Mouse (Mus musculus): ENCODE data around the gene Ffar2.
A peak's percentile ranks its signal among the peaks of the same experiment; 100 is the strongest.
"Not testable (repeated sequence)": the region's sequence is repeated elsewhere in the genome, so short reads cannot be mapped to it uniquely, and the experiment has no call there.

Gene Ffar2

DNA sequence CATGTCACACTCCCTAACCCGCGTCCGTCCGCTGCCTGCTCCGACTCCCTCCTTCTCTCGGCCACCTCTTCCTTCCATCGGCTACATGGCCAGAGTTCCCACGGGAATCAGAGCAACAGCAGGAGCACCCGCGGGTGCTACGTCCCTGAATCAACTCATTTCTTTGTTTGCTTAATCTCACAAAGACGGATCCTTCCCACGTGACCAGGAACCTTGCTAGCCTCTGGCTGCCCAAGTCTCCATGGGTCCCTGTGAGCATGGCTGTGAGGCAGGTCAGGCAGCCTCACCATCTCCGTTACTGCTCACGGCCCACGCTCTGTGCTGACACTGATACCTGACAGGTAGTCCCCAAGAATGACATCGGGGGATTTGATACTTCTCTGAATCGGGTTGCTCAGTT lies at the start of gene Ffar2:
TSS of gene Ffar2 (minus strand) at position 101 of the 400 bp plus-strand sequence.
- no peak for DNase-seq (ENCODE audit: inconsistent age in 2 of 2, low spot score in 1 of 2)

- peak; percentile 77 to 91 for DNase-seq (ENCODE audit: inconsistent age in 2 of 2, low spot score in 1 of 2)
Observed at GRCm38 (mm10) chr7:30873083-30873482, 49.5 kb upstream of the Ffar2 start.

DNA sequence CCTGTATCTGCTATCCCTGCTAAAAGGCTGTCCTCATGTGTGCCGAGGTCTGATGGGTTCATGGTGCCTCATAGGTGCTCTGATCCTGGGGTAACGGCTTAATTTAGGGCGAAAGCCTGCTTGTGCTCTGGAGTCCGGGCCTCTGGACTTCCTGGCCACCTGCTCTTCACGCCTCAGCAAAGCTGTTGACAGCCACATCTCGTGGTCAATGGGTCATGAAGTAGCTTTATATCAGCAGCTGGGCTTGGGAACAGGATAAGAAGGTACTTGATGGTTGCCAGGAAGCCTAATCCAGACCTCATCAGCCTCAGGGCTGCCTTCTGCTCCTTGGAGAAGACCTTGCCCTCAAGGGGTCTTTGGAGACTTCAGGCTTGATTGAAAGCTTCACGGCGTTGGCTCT lies 39.8 kb upstream of the Ffar2 start:
- no peak for DNase-seq (ENCODE audit: inconsistent age in 2 of 2, low spot score in 1 of 2)

- no peak for DNase-seq (ENCODE audit: inconsistent age in 2 of 2, low spot score in 1 of 2)
Observed at GRCm38 (mm10) chr7:30861464-30861863, 37.9 kb upstream of the Ffar2 start, which contains the start of gene Ffar1. Gene Ffar1 (minus strand): TSS chr7:30861564.

DNA sequence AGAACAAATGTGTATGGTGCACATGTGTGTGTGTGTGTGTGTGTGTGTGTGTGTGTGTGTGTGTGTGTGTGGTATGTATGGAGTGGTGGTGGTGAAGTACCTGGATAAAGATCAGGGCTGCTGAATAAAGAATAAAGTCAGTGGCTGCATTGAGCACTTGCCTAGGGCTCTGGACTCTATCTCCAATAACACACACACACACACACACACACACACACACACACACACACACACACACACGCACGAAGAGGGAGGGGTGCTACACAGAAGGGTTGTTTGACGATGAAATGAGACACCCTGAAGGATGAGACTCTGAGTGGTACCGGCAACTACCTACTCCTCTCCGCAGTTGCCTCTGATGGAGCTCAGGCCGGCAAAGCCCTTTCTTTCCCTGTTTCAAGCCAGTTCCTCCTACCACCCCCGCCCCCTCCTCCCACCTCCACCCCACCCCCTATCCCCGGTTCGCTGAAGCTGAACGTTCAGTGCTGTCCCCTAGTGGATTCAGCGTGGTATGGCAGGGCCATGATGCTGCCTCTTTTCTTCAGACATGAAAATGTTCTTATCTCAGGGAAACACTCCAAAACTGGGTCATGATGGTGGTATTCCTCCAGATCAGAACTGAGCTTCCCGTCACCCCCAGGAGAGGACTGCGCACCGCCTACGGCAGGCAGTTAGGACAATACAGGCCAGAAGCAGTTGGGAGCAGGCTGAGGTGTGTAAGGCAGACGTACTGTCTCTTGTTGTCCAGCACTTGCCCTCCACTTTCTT lies 36.2 kb upstream of the Ffar2 start:
- DNase-seq (ENCODE audit: inconsistent age in 2 of 2, low spot score in 1 of 2): peak; percentile 39 to 80

- DNase-seq (ENCODE audit: inconsistent age in 2 of 2, low spot score in 1 of 2): peak; percentile 72 to 92
Observed at GRCm38 (mm10) chr7:30859290-30859634, 35.7 kb upstream of the Ffar2 start.

GRCm38 (mm10) chr7:30857746-30858145 lies 34.2 kb upstream of the Ffar2 start:
- no peak for DNase-seq (ENCODE audit: inconsistent age in 2 of 2, low spot score in 1 of 2)

DNA sequence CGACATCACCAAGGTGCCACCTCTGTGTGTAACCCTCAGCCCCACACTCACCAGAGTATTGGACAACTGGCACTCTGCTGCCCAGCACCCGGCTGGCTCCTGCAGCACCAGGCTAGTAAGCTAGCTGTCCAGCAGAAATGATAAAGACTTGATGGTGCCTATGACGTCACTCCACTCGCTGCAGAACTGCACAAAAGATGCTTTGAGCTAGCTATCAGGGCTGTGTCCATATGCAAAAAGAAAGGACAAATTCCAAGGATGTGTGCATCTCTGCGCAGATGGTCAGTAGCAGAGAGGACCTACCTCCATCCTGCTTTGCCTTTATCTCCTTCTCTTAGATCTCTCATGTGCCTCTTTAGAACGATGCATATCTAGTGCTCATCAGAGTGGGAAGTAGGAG lies 32.5 kb upstream of the Ffar2 start, which contains the start of gene Ffar3:
TSS of gene Ffar3 (minus strand) at position 101 of the 400 bp plus-strand sequence.
- no peak for DNase-seq (ENCODE audit: inconsistent age in 2 of 2, low spot score in 1 of 2)

- DNase-seq (ENCODE audit: inconsistent age in 2 of 2, low spot score in 1 of 2): no peak
Observed at GRCm38 (mm10) chr7:30851421-30851820, 27.8 kb upstream of the Ffar2 start.

DNA sequence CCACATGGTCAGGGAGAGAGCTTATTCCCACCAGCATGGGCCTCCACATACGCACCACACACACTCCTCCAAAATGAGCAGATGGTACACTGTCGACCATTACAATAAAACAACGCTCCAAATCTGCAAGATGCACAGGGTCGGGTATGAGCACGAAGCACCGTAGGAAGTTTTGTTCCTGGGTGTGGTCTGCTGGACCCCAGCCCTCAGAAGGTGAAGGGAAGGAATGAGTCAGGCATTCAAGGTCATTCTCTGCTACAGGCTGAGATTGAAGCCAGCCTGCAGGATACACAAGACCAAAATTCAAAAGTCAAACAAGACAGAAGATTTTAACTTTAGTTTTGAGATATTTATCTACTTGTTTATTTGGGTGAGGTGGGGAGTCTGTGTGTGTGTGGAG lies 24.4 kb upstream of the Ffar2 start:
- DNase-seq (ENCODE audit: inconsistent age in 2 of 2, low spot score in 1 of 2): peak in 1 of 2 experiments; percentile 60

DNA sequence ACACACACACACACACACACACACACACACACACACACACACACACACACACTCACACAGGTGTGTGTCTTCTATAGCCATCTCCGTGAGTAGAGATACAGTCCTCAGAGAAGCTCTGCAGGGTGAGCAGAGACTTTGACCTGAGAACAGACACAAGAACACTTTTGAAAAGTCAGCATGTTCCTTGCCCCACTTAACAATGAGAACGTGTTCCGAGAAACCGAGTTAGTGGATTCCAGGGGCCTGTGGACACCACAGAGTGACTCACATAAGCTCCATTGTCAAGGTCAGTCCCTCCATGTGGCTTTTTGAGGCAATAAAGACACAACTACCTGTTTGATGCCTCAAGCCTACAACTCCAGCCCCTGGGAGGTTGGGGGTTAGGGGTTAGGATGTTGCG lies 23.8 kb upstream of the Ffar2 start:
- DNase-seq (ENCODE audit: inconsistent age in 2 of 2, low spot score in 1 of 2): peak; percentile 64 to 82

GRCm38 (mm10) chr7:30846505-30847053 lies 23.0 kb upstream of the Ffar2 start:
- DNase-seq (ENCODE audit: inconsistent age in 2 of 2, low spot score in 1 of 2): no peak

- DNase-seq (ENCODE audit: inconsistent age in 2 of 2, low spot score in 1 of 2): peak in 1 of 2 experiments; percentile 37
Observed at GRCm38 (mm10) chr7:30844676-30845297, 21.2 kb upstream of the Ffar2 start.

GRCm38 (mm10) chr7:30842092-30842491 lies 18.5 kb upstream of the Ffar2 start:
- no peak for DNase-seq (ENCODE audit: inconsistent age in 2 of 2, low spot score in 1 of 2)

DNA sequence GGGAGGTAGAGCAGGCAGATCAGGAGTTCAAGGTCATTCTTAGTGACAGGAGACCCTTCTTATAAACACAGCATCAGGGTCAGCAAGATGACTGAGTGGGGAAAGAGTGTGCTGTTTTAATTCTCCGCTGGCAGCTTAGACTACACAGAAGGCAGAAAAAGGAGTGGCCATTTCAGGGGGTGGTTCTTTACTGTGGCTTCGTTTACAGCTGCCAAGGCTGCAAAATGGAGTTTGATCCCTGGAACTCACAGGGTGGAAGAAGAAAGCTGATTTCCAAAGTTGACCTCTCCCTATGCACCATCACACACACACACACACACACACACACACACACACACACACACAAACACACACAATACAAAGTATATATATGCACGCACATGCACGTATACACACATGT lies 17.8 kb upstream of the Ffar2 start:
- DNase-seq (ENCODE audit: inconsistent age in 2 of 2, low spot score in 1 of 2): no peak

GRCm38 (mm10) chr7:30840306-30840705 lies 16.7 kb upstream of the Ffar2 start:
- DNase-seq (ENCODE audit: inconsistent age in 2 of 2, low spot score in 1 of 2): no peak

- no peak for DNase-seq (ENCODE audit: inconsistent age in 2 of 2, low spot score in 1 of 2)
Observed at GRCm38 (mm10) chr7:30837277-30837676, 13.7 kb upstream of the Ffar2 start.

- not testable (repeated sequence) for DNase-seq (ENCODE audit: inconsistent age in 2 of 2, low spot score in 1 of 2)
Observed at GRCm38 (mm10) chr7:30832684-30833083, 9.1 kb upstream of the Ffar2 start.

DNA sequence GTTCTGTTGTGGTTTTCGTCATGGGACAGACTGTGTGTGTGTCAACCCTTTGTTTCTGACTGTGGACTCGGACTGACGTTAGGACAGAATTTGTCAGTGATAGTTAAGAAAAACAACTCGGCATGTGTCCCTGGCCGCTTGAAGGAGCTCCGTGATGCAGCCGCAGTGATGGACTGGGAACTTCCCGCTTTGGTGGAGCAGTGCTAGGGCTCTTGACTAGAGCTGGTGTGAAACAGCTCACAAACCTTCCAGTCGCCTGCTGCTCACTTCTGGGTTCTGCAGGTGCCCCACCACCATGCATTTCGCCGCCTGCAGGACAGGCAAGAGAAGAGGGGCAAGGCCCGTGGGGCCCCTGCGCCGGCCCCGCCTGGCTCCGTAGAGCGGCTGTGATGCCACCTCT lies 8.7 kb upstream of the Ffar2 start:
- no peak for DNase-seq (ENCODE audit: inconsistent age in 2 of 2, low spot score in 1 of 2)

GRCm38 (mm10) chr7:30829428-30829827 lies 5.9 kb upstream of the Ffar2 start:
- DNase-seq (ENCODE audit: inconsistent age in 2 of 2, low spot score in 1 of 2): no peak

- not testable (repeated sequence) for DNase-seq (ENCODE audit: inconsistent age in 2 of 2, low spot score in 1 of 2)
Observed at GRCm38 (mm10) chr7:30828871-30829270, 5.3 kb upstream of the Ffar2 start.

DNA sequence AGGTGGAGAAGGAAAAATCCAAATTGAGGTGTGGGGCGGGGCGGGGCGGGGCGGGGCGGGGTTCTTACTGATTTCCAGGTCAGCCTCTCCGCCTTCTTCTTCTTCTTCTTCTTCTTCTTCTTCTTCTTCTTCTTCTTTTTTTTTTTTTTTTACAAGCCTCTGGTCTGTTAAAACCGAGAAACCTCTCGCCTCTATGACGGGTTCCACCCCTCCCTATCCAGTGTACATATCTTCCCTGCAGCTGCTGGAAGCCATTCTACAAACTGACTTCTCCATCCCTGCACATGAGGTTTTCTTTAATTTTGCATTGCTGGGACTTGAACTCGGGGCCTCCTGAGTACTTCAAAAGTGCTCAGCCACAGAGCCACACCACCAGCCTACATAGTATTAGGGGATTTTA lies 3.1 kb upstream of the Ffar2 start:
- DNase-seq (ENCODE audit: inconsistent age in 2 of 2, low spot score in 1 of 2): no peak
